Mouse (Mus musculus): ENCODE results near the gene E030030I06Rik.
"Not testable (repeated sequence)": the region's sequence is repeated elsewhere in the genome, so short reads cannot be mapped to it uniquely, and the experiment has no call there.

E030030I06Rik gene

GRCm38 (mm10) chr10:22151863-22152640, 3.0 kb upstream of the E030030I06Rik start:
- DNase-seq (ENCODE audit: low read depth) = not testable (repeated sequence)

DNA sequence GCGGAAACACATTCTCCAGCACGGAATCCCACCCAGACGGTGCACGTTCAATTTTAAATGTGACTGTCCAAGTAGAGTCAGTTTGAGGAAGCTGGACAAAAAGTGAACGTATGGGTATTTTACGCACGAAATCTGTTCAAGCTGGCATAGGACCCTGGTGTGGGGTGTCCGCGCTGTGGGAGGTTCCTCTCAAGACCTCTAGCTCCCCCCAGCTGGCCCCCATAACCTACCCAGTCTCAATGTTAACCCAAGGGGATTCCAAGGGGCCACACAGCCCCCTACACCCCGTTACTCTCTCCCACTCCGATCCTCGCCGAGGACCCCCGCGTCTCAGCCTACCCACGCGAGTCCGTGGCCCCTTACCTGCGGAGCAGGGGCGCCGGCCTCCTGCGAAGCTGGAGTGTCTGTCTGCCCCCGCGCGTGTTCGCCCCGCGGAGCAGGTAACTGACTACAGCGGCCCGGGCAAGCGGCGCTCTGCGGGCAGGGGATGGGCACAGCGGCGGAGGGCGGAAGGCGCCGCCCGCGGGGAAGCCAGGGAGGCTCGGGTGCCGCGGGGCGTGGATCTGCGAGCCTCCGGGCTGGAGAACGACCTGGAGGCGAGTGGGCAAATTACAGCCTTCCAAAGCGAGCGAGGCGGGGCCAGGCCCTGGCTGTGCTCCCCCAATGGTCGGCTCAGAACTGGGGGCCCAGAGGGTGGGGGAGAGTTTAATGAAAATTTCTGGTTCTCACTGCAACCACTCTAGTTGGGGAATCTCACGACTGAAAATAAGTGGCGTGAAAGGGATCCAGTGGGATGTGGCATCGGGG, 2.2 kb upstream of the E030030I06Rik start:
- not testable (repeated sequence) for DNase-seq (ENCODE audit: low read depth)

DNA sequence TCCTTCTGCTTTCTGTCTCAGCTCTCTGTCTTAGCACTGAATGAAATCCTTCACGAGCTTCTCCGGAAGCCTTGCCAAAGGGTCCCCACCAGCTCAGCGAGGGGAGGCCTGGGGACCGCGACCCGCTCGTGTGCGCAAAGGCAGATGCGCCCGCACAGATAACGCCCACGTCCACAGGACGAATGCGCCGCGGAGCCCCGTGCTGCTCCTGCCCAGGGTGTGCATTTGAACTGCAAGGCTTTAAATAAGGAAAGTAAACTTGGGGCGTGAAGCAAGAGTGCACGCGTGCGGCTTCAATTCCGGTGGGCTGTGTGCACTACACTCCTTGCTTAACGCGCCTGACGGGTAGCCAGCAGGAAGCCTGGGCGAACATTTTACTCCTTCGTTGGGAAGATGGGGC, 1.5 kb upstream of the E030030I06Rik start:
- DNase-seq (ENCODE audit: low read depth) = no peak

DNA sequence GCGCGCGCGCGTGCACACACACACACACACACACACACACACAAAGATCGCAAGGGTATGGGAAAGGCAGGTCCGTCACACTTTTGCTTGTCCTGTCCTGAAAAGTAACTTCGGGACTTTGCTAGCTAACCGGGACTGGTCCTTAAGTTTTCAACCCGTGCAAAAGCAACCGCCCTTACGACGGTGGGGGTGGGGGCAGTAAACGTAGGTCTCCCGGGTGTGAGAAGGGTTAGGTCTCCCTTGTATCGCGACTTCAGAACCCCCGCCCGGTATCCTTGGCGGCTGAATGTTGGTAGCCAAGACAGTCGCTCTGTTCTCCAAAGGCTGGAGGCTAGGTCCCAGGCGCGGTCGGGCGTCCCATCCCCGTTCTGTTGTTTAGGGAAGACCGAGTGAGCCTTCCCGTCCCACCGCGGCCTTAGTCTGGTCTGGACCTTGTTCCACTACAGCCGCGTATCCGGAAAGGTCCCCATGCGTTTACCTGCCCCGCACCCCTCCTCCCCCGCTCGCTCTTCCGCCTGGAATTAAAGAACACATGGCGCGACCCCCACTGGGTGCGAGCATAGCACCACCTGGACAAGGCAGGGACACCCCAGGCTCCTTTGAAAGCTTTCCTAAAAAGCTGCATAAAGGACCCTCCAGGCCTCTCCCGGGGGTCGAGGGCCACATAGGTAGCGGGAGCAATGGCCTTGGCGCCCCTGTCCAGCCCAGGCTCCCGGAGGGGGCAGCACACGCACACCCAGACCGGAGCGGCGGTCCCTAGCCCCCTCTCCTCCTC, 808 bp upstream of the E030030I06Rik start:
- DNase-seq (ENCODE audit: low read depth) = no peak

DNA sequence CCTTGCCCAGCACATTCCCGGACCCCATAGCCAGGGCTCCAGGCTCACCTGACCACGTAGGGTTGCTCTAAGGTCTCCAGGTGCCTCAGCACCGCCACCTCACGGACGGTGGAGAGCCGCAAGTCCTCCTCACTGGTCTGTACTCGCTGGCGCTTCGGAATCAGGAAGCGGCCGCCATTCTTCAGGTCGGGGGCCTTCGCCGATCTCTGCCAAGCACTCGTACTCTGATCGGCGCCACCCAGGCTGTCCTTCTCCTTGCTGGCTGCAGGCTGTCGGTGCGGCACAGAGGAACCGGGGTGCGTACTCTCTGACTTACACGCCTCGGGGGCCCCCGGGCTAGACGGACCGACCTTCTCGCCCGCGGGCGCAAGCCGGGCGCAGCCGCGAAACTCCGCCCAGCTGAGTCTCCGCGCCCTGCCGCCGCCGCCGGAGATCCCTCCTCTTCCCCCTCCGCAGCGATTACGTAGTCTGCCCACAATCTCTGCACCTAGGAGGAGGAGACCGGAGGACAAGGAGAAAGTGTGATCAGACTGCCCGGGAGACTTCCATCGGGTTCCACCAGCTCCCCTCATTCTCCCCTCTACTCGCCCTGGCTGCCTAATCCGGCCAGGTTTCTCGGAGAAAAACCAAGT, 513 bp downstream of the E030030I06Rik start:
- DNase-seq (ENCODE audit: low read depth) = no peak

GRCm38 (mm10) chr10:22142926-22143325, 6.1 kb downstream of the E030030I06Rik start:
- DNase-seq (ENCODE audit: low read depth) = no peak

GRCm38 (mm10) chr10:22142194-22142593, 6.9 kb downstream of the E030030I06Rik start:
- peak; percentile 68 for DNase-seq (ENCODE audit: low read depth)

GRCm38 (mm10) chr10:22140665-22141280, 8.3 kb downstream of the E030030I06Rik start:
- DNase-seq (ENCODE audit: low read depth) = no peak

DNA sequence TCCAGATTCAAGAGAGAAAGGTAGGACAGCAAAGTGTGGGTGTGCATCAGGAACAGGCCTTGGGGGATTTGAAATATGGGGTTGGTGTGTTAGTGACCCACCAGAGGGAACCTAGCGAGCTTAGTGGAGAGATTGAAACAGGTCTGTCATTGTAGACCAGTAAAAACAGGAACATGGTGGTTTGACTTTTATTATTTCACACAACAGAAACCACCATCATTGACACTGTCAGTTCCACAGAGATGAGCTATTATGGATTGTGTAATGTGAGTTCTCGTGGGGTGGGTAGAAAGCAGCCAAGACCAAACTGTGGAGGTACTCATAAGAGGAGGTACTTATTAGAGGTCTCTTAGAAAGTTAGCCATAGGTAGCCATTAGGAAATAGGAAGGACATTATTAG, 74.5 kb downstream of the E030030I06Rik start:
- no peak for DNase-seq (ENCODE audit: low read depth)

DNA sequence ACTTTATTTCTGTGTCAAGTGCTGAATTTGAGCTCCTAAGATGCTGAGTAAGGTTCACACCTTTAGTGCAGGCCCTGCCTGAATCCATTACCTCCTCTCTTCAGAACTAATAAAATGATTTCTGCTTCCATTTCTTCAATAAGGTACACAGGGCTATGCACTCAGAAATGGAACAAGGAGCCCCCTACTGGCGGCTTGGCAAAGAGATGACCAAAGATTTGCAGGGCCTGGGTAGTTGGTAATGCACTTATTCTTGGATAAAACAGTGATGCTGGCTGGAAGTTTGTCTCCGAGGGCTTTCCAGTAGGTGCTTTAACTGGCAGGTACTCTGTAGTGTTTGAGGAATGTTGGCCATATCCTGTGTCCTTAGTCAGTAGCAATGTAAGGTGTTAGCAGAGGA, 76.3 kb downstream of the E030030I06Rik start:
- no peak for DNase-seq (ENCODE audit: low read depth)

- DNase-seq (ENCODE audit: low read depth) = no peak
Observed at GRCm38 (mm10) chr10:22070576-22070975, 78.5 kb downstream of the E030030I06Rik start.

DNA sequence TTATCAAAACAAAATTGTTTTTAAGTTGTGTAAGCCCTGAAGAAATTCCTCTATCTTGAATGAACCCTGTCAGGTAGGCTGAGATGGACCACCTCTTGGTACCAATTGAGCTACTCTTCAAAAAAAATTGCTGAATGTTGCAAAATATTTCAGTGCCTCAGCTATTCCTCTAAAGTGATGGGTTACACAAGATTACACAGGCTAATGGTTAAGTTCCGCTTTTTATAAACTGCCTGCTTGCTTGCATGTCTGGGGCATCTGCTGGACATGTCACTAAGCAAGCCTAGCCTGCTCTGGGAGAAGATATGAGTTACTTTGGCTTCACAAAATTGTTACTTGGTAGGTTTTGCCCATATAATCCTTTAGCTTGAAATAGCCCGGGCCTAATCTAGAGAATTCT, 78.9 kb downstream of the E030030I06Rik start:
- no peak for DNase-seq (ENCODE audit: low read depth)

DNA sequence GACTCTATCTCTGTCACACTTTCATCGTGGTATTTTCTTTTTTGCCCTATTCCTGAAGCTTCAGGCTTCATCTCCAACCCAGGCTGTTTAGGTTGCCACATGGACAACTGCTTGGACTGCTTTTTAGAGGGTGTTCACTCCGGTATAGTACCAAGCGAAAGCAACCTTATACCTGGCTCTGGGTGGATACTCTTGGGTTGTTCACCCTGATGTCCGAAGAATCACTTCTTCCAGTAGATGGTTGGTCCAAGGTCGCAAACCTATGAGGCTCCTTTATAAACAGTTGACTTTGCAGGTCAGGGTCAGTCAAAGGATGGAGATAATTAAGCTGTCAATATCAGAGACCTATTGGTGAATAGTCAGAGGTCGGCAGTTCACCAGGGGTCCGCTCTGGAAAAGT, 81.1 kb downstream of the E030030I06Rik start, which contains the start of gene 4930444G20Rik:
Gene 4930444G20Rik, minus strand, starts transcription at position 101 of the 400 bp plus-strand sequence.
- DNase-seq (ENCODE audit: low read depth) = not testable (repeated sequence)
